In genomic region chr2:62048116-62048515, GRCm38 (mm10) we compare ENCODE assay signal across 8 mouse cellular contexts. TPM values are rescaled to one million over a fixed set of nuclear protein-coding genes. Genes with fewer than 3 reads are reported as not detected.
DNase-seq lines count a peak whose midpoint lies in the region; ATAC-seq and TF ChIP-seq lines count a peak whose summit lies in the region.

No protein-coding gene starts in this region.

- H3K9ac ChIP-seq in embryonic facial prominence, embryonic 13.5 days: no peak overlapping the region; the same call in 1 of the 2 replicates
- no peak overlapping the region for H3K9ac ChIP-seq in intestine, postnatal 0 days (ENCODE audit: low read depth, low read length)

- H3K36me3 ChIP-seq in embryonic facial prominence, embryonic 13.5 days: no peaks in the 10 kb centered on the region
- no peaks in the 10 kb centered on the region for H3K36me3 ChIP-seq in intestine, postnatal 0 days (ENCODE audit: control insufficient read depth, insufficient read depth)

- no peak for ATAC-seq in embryonic facial prominence, embryonic 13.5 days (ENCODE audit: insufficient number of reproducible peaks, insufficient read depth, low FRiP score, low TSS enrichment, low read depth)
- no peak for ATAC-seq in intestine, postnatal 0 days
- no peak for ATAC-seq in inflammation-experienced regulatory T-cells, adult 6 months
- ATAC-seq in erythroblast, adult 5-6 weeks (replicated peaks; ENCODE audit: low FRiP score, poor library complexity, severe bottlenecking): no peak

- no peaks in the 10 kb centered on the region for H3K9me3 ChIP-seq in embryonic facial prominence, embryonic 13.5 days
- no peaks in the 10 kb centered on the region for H3K9me3 ChIP-seq in intestine, postnatal 0 days (ENCODE audit: control insufficient read depth)

- H3K27me3 ChIP-seq in embryonic facial prominence, embryonic 13.5 days: peaks cover 8% of the 10 kb centered on the region
- 0 out of 2 replicates have a peak, but pooled peaks cover 5% of the 10 kb centered on the region for H3K27me3 ChIP-seq in intestine, postnatal 0 days (replicated peaks; ENCODE audit: control insufficient read depth, insufficient read depth, low read length)

- WGBS in embryonic facial prominence, embryonic 13.5 days: 16% methylated on average over 3 of the region's 3 CpGs
- 8% methylated on average over 3 of the region's 3 CpGs for WGBS in intestine, postnatal 0 days

- H3K4me2 ChIP-seq in embryonic facial prominence, embryonic 13.5 days: peak overlapping the region; percentile 70
- peak overlapping the region; percentile 56; the same call in 1 of the 2 replicates for H3K4me2 ChIP-seq in intestine, postnatal 0 days (replicated peaks; ENCODE audit: low read depth)

- H3K27ac ChIP-seq in embryonic facial prominence, embryonic 13.5 days: no peak overlapping the region
- H3K27ac ChIP-seq in intestine, postnatal 0 days (ENCODE audit: low read depth, low read length): no peak overlapping the region

- H3K4me1 ChIP-seq in embryonic facial prominence, embryonic 13.5 days: 0 out of 2 replicates have a peak, but pooled peaks cover 6% of the 10 kb centered on the region
- H3K4me1 ChIP-seq in intestine, postnatal 0 days (replicated peaks; ENCODE audit: control insufficient read depth, insufficient read depth, low read length): no peaks in the 10 kb centered on the region

- peak; percentile 5 to 12 for DNase-seq in layer of hippocampus, postnatal 10 days (ENCODE audit: low spot score in 2 of 2)
- DNase-seq in layer of hippocampus, adult 9-11 months: no peak
- peak; percentile 28 for DNase-seq in retina, postnatal 7 days (ENCODE audit: low read depth, low spot score)
- DNase-seq in right cerebral cortex, postnatal 14 days: no peak

- TF ChIP-seq CTCF in intestine, postnatal 0 days (IDR thresholded peaks at IDR 0.05; ENCODE audit: low read depth): no peak

- peak overlapping the region; percentile 51 for H3K4me3 ChIP-seq in embryonic facial prominence, embryonic 13.5 days
- no peak overlapping the region for H3K4me3 ChIP-seq in intestine, postnatal 0 days (ENCODE audit: low read depth, low read length)

RNA-seq across cellular contexts. Expression of gene Slc4a10, which starts 1.9 kb away (rescaled TPM):
- total RNA-seq in layer of hippocampus, postnatal 10 days (2021): 100 to 1,000 TPM; 142 to 144 TPM
- 0.06 and 0.07 TPM in 2 replicates for polyA plus RNA-seq in embryonic facial prominence, embryonic 13.5 days (2015; fragmentation: Nextera tagmentation; extraction: Ambion mirVana)
- 0.50 and 0.63 TPM in 2 replicates for polyA plus RNA-seq in intestine, postnatal 0 days (2015; fragmentation: Nextera tagmentation; extraction: Ambion mirVana)
- polyA plus RNA-seq in inflammation-experienced regulatory T-cells, adult 6 months (2017; shearing (Covaris generic)): 1 to 10 TPM in 2 of 3 experiments, under 1 TPM in 1; 0.59 to 3.4 (median 1.2) TPM
- total RNA-seq in erythroblast, adult 5-6 weeks (2015; ENCODE audit: low replicate concordance): not detected in 2 replicates
- total RNA-seq in erythroblast, adult 5-6 weeks (2017; ENCODE audit: low replicate concordance): 1.4 TPM in 1 of 2 replicates, not detected in the other

Comparison
In these comparisons a context has a peak if more than half of its experiments do, and no peak if none do; other contexts are left out.
1. DNase-seq: peak in layer of hippocampus, postnatal 10 days (2 of 2) and retina, postnatal 7 days (single experiment); none in layer of hippocampus, adult 9-11 months (single experiment) and right cerebral cortex, postnatal 14 days (single experiment).